Mouse (Mus musculus) hindbrain, embryonic 11.5 days (tissue): ENCODE measurements around the gene Bnc2. TPM values are rescaled to one million over a fixed set of nuclear protein-coding genes. Genes with fewer than 3 reads are reported as not detected.

ENCODE experiments used
- ATAC-seq: fragments of 200-750 bp; cut with Nextera tagmentation; 2 replicates; pipeline ENCODE4 v1.8.0; 2017; ENCODE audit warnings: mild to moderate bottlenecking, moderate TSS enrichment, moderate library complexity; ENCODE audit not compliant: low FRiP score
- DNase-seq: peaks from one replicate; pipeline ENCODE4 v3.0.0-alpha.2; 2015; ENCODE audit warnings: low spot score
- H3K27ac ChIP-seq: fragments of 300-500 bp; sonication (generic); 2 replicates; pipeline ENCODE4 v1.5.1; 2014; ENCODE audit warnings: mild to moderate bottlenecking, low read depth, low read length
- H3K27me3 ChIP-seq: fragments of 300-500 bp; sonication (generic); 2 replicates; pipeline ENCODE4 v1.6.1; 2014; ENCODE audit warnings: mild to moderate bottlenecking, low read length, moderate library complexity, mixed read lengths; ENCODE audit not compliant: control insufficient read depth, insufficient read depth
- H3K36me3 ChIP-seq: fragments of 300-500 bp; sonication (generic); 2 replicates; pipeline ENCODE4 v1.6.1; 2014; ENCODE audit warnings: mild to moderate bottlenecking, low read length, moderate library complexity, mixed read lengths; ENCODE audit not compliant: control insufficient read depth, insufficient read depth
- H3K4me1 ChIP-seq: fragments of 300-500 bp; sonication (generic); replicated peaks from 2 replicates; pipeline ENCODE4 v1.6.1; 2014; ENCODE audit warnings: low read length, mixed read lengths; ENCODE audit not compliant: control insufficient read depth, insufficient read depth
- H3K4me2 ChIP-seq: fragments of 300-500 bp; sonication (generic); replicated peaks from 2 replicates; pipeline ENCODE4 v1.6.1; 2014; ENCODE audit warnings: mild to moderate bottlenecking, low read depth, low read length
- H3K4me3 ChIP-seq: fragments of 300-500 bp; sonication (generic); 2 replicates; pipeline ENCODE4 v1.5.1; 2014; ENCODE audit warnings: low read depth, low read length
- H3K9ac ChIP-seq: fragments of 300-500 bp; sonication (generic); 2 replicates; pipeline ENCODE4 v1.6.1; 2014; ENCODE audit warnings: low read depth, low read length
- H3K9me3 ChIP-seq: fragments of 300-500 bp; sonication (generic); 2 replicates; pipeline ENCODE4 v1.6.1; 2016; ENCODE audit warnings: low read length; ENCODE audit not compliant: control insufficient read depth
- WGBS: fragments of 180-500 bp; shearing (Covaris S2); extraction: QIAGEN DNeasy Blood & Tissue Kit; methylation state at CpG from one replicate; pipeline ENCODE4 v1.1.7; 2014; 5-methylcytosine and 5-hydroxymethylcytosine counted together
- polyA plus RNA-seq: library from polyadenylated mRNA; unstranded; fragments of >200 nt; fragmentation: Nextera tagmentation; extraction: Ambion mirVana; gene quantifications from 2 replicates; pipeline ENCODE4 v1.2.1, GENCODE M21; 2014

Bnc2 gene
- polyA plus RNA-seq, 1 experiment from 2014 or later, result 16.1 TPM

DNA sequence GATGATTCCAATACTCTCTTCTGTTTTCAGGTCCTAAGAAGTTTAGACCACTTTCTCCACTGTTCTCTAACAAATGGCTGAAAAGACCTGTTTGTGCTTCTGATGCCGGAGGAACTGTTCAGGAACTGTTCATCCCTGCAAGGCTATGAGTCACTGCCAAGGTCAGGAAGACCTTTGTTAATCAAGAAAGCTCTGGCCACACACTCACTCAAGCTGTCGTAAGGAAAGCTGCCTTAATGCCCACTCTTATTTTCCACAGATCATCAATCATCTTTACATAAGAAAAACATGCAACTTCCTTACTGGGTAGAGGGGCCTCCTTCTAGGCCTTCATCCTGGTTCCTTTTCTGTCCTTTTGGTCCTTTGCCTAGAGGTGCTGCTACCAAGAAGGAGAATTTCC lies 322.4 kb downstream of the Bnc2 start:
- H3K4me2 ChIP-seq, result no peak overlapping the region
- 51% methylated on average over 2 of the region's 2 CpGs for WGBS

DNA sequence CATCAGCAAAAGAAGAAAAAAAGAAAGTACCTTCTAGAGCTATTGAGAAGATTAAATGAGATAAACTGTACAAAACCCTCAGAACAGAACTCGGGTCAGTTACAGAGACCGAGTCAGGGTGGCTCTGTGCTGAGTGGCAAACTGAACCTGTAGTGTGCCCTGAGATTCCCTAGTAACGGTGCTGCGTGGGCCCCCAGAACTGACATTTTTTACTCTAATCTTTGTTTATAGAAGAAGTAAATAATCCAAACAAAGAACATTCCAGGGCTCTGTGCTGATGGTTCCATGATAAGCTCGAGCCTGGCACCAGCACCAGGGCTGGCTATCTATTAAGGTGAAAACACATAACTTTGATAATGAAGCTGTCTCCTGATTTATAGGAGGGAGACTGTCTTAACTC lies 325.5 kb downstream of the Bnc2 start:
- H3K27me3 ChIP-seq, result no peaks in the 10 kb centered on the region
- 73% methylated on average over 5 of the region's 5 CpGs for WGBS
- no peak overlapping the region for H3K9ac ChIP-seq
- H3K9me3 ChIP-seq, result no peaks in the 10 kb centered on the region
- DNase-seq, result no peak
- H3K4me3 ChIP-seq, result no peak overlapping the region
- ATAC-seq, result no peak
- H3K27ac ChIP-seq, result no peak overlapping the region
- no peaks in the 10 kb centered on the region for H3K36me3 ChIP-seq
- H3K4me1 ChIP-seq, result no peaks in the 10 kb centered on the region
- no peak overlapping the region for H3K4me2 ChIP-seq

More for the DNA sequence above, 322.4 kb downstream of the Bnc2 start:
- H3K9me3 ChIP-seq, result no peaks in the 10 kb centered on the region
- no peak overlapping the region for H3K9ac ChIP-seq
- DNase-seq, result no peak
- ATAC-seq, result no peak
- H3K4me1 ChIP-seq, result peaks cover 6% of the 10 kb centered on the region; the same call in 1 of the 2 replicates
- H3K27ac ChIP-seq, result no peak overlapping the region
- H3K36me3 ChIP-seq, result no peaks in the 10 kb centered on the region
- H3K4me3 ChIP-seq, result no peak overlapping the region
- no peaks in the 10 kb centered on the region for H3K27me3 ChIP-seq

DNA sequence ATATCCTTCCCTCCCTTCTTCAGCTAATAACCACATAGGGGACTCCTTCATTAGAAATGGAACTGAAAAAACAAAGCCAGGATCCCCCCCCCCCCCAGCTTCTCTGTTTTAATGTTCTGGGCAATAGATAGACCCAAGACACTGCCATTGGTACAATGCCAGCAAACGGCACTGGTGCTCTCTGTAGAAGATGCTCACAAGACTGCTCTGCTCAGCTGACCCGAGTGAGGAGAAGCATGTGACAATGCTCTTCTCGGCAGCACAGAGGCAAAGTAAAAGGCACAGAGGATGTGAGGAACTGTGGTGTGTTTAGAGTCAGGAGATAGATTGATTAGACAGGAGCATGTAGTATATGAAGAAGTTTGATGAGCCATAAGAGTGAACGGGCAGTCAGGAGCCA lies 335.9 kb downstream of the Bnc2 start:
- DNase-seq, result no peak
- Histone ChIP-seq H3K4me1 (no peaks in the 10 kb centered on the region), H3K27me3 (no peaks in the 10 kb centered on the region), H3K27ac (no peak overlapping the region), H3K9ac (no peak overlapping the region), H3K4me3 (no peak overlapping the region), H3K4me2 (no peak overlapping the region), H3K9me3 (no peaks in the 10 kb centered on the region), H3K36me3 (no peaks in the 10 kb centered on the region)
- 67% methylated on average over 4 of the region's 4 CpGs for WGBS
- no peak for ATAC-seq

DNA sequence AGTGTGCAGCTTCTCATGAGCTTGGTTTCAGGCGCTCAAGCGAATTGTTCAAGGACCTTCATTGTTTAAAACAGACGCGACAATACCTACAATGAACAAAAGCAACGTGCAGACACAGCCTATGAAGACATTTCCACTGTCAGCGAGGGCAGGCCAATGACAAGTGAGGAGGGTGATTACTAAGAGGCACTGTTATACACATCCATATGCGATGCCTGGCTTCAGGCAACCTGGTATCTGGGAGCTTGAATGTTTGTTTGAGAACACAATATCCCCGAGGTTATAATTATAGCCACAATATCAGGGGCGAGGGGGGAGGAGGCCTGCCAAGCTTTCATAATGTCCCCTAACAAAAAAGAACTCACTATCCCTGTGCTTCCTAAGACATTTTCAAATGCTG lies 343.1 kb downstream of the Bnc2 start:
- Histone ChIP-seq H3K4me2 (no peak overlapping the region), H3K4me1 (no peaks in the 10 kb centered on the region), H3K36me3 (no peaks in the 10 kb centered on the region), H3K27ac (no peak overlapping the region), H3K4me3 (no peak overlapping the region), H3K27me3 (no peaks in the 10 kb centered on the region), H3K9me3 (no peaks in the 10 kb centered on the region), H3K9ac (no peak overlapping the region)
- WGBS, result 61% methylated on average over 9 of the region's 9 CpGs
- ATAC-seq (no peak), DNase-seq (no peak)

DNA sequence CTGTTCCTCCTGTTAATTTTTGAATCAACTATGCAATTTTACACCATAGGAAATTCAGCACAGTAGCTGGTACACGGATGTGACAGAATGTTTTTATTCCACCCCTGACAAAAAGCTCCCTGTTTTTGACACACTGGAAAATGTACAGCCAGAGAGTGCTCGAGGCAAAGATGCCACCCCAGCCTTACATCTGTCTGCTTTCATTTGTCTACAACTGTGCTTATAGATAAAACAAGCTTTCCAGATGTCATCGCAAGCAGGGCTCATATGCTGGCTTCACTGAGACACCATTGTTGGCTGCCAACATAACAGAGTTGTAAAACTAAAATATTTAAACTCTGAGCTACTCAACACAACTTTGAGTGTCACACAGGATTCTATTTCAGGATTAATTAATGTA lies 343.6 kb downstream of the Bnc2 start:
- H3K4me3 ChIP-seq, result no peak overlapping the region
- H3K36me3 ChIP-seq, result no peaks in the 10 kb centered on the region
- DNase-seq (no peak), ATAC-seq (no peak)
- H3K4me1 ChIP-seq, result no peaks in the 10 kb centered on the region
- H3K9ac ChIP-seq, result no peak overlapping the region
- H3K9me3 ChIP-seq, result no peaks in the 10 kb centered on the region
- H3K4me2 ChIP-seq, result no peak overlapping the region
- no peak overlapping the region for H3K27ac ChIP-seq
- no peaks in the 10 kb centered on the region for H3K27me3 ChIP-seq
- WGBS, result 70% methylated on average over 3 of the region's 3 CpGs

DNA sequence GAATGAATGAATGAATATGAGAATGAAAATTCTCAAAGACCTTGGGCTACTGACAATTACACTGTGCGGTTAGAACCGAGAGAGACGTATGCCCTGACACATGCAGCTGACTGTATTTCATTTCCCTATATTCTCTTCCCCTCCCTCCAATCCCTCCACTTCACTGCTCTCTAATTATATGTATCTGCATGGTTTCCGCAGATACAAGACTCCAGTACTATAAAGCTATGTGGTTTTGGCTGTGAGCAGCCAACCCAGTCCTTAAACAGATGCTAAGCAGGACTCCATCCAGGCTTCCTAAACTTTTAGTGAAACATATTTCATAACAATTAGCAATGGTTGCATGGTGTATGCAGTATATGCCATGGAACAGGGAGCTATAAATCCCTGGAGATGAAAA lies 344.6 kb downstream of the Bnc2 start:
- Histone ChIP-seq H3K36me3 (no peaks in the 10 kb centered on the region), H3K27ac (no peak overlapping the region), H3K9me3 (no peaks in the 10 kb centered on the region), H3K4me1 (no peaks in the 10 kb centered on the region), H3K4me2 (no peak overlapping the region), H3K9ac (no peak overlapping the region), H3K4me3 (no peak overlapping the region), H3K27me3 (no peaks in the 10 kb centered on the region)
- ATAC-seq (no peak), DNase-seq (no peak)
- WGBS, result 93% methylated on average over 4 of the region's 4 CpGs

DNA sequence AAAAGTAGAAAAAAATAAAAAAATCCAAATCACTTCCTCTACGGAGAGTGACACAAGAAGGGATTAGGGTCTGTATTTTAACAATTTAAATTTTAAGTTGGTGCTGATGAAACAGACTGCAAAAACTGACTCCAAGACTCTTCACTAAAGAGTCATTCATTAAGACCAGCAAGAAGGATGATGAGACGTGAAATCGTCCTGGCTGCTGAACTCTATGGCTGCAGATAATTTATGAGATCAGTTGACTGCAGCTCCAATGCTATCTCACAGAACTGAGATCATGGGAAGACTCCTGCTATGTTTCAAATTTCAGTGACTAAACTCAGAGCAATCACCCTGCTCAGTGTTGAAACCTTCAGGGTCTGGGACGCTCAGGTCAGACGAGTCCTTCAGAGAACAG lies 345.4 kb downstream of the Bnc2 start:
- Histone ChIP-seq H3K4me1 (no peaks in the 10 kb centered on the region), H3K4me3 (no peak overlapping the region), H3K9me3 (no peaks in the 10 kb centered on the region), H3K27ac (no peak overlapping the region), H3K27me3 (no peaks in the 10 kb centered on the region), H3K36me3 (no peaks in the 10 kb centered on the region), H3K9ac (no peak overlapping the region), H3K4me2 (no peak overlapping the region)
- no peak for DNase-seq
- ATAC-seq, result no peak
- 87% methylated on average over 5 of the region's 5 CpGs for WGBS

DNA sequence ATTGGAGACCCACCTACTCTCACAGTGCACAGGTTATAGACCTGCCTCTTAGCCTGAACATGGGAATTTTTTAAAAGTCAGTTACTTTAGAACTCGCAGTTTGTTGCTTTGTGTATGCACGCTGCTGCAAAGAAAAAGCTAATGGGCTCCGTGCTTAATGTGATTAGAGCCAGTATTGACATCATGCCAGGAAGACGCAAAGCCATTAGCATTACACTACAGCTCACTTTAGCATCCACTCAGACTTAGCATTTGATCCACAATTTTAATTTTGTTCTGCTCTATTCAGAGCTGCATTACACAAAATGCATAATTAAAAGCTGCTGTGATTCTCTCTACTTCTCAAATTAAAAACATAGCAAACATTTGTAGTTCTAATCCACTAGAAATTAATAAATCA lies 350.7 kb downstream of the Bnc2 start:
- no peak for DNase-seq
- Histone ChIP-seq H3K4me1 (no peaks in the 10 kb centered on the region), H3K9ac (no peak overlapping the region), H3K27me3 (no peaks in the 10 kb centered on the region), H3K4me2 (no peak overlapping the region), H3K9me3 (no peaks in the 10 kb centered on the region), H3K27ac (no peak overlapping the region), H3K36me3 (no peaks in the 10 kb centered on the region), H3K4me3 (no peak overlapping the region)
- 61% methylated on average over 4 of the region's 4 CpGs for WGBS
- ATAC-seq, result no peak

DNA sequence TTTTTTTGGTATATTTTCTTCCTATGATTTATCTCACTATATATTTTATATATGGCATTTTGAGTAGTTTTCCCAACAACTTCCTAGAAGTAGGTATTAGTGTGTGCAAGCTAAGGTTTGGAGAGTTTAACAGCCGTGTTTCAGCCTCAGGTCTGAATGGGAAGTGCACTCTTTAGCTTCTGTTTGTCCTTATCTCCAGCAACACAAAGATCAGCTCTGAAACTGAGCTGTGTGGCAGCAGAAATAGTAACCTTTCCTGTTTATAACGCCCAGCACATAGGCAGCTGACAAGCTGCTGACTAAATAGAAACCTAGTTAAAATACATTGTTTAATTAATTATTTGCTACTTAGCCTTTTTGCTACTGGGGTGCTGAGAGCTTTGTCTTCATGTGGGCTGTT lies 353.5 kb downstream of the Bnc2 start:
- no peaks in the 10 kb centered on the region for H3K36me3 ChIP-seq
- 74% methylated on average over 2 of the region's 2 CpGs for WGBS
- H3K27me3 ChIP-seq, result no peaks in the 10 kb centered on the region
- H3K27ac ChIP-seq, result no peak overlapping the region
- H3K4me3 ChIP-seq, result no peak overlapping the region
- no peak overlapping the region for H3K9ac ChIP-seq
- ATAC-seq (no peak), DNase-seq (no peak)
- no peak overlapping the region for H3K4me2 ChIP-seq
- H3K9me3 ChIP-seq, result no peaks in the 10 kb centered on the region
- H3K4me1 ChIP-seq, result no peaks in the 10 kb centered on the region
